Mouse (Mus musculus) hindbrain, postnatal 0 days (tissue): Measurements from ENCODE around the gene Spink8. TPM values are rescaled to one million over a fixed set of nuclear protein-coding genes. Genes with fewer than 3 reads are reported as not detected.
"Not testable (repeated sequence)": the region's sequence is repeated elsewhere in the genome, so short reads cannot be mapped to it uniquely, and the experiment has no call there.

ENCODE experiments used
- ATAC-seq: fragments of 200-750 bp; cut with Nextera tagmentation; 2 replicates; pipeline ENCODE4 v1.8.0; 2017; ENCODE audit warnings: mild to moderate bottlenecking, moderate TSS enrichment, moderate library complexity
- DNase-seq: peaks from one replicate; pipeline ENCODE4 v3.0.0-alpha.2; 2015; ENCODE audit warnings: low spot score
- H3K27ac ChIP-seq: fragments of 300-500 bp; sonication (generic); 2 replicates; pipeline ENCODE4 v1.5.1; 2014; ENCODE audit warnings: mild to moderate bottlenecking
- H3K27me3 ChIP-seq: fragments of 300-500 bp; sonication (generic); 2 replicates; pipeline ENCODE4 v1.6.1; 2014; ENCODE audit warnings: low read length, mixed read lengths; ENCODE audit not compliant: insufficient read depth
- H3K36me3 ChIP-seq: fragments of 300-500 bp; sonication (generic); 2 replicates; pipeline ENCODE4 v1.6.1; 2014; ENCODE audit warnings: low read length, mixed read lengths; ENCODE audit not compliant: insufficient read depth
- H3K4me1 ChIP-seq: fragments of 300-500 bp; sonication (generic); 2 replicates; pipeline ENCODE4 v1.6.1; 2014; ENCODE audit warnings: antibody characterized with exemption, low read length, mixed read lengths; ENCODE audit not compliant: insufficient read depth
- H3K4me2 ChIP-seq: fragments of 300-500 bp; sonication (generic); 2 replicates; pipeline ENCODE4 v1.6.1; 2014; ENCODE audit warnings: low read depth, mild to moderate bottlenecking, low read length, moderate library complexity, mixed read lengths
- H3K4me3 ChIP-seq: fragments of 300-500 bp; sonication (generic); 2 replicates; pipeline ENCODE4 v1.5.1; 2014; ENCODE audit warnings: low read length
- H3K9ac ChIP-seq: fragments of 300-500 bp; sonication (generic); replicated peaks from 2 replicates; pipeline ENCODE4 v1.6.1; 2014; ENCODE audit warnings: mild to moderate bottlenecking, low read length, moderate library complexity, mixed read lengths
- H3K9me3 ChIP-seq: fragments of 300-500 bp; sonication (generic); 2 replicates; pipeline ENCODE4 v1.6.1; 2016; ENCODE audit warnings: low read length, mixed read lengths
- CTCF ChIP-seq: IDR thresholded peaks from 2 replicates; pipeline ENCODE4 v1.5.1; 2016; ENCODE audit warnings: antibody characterized with exemption, control low read depth, low read depth
- WGBS: fragments of 180-500 bp; shearing (Covaris S2); extraction: QIAGEN DNeasy Blood & Tissue Kit; methylation state at CpG from one replicate; pipeline ENCODE4 v1.1.7; 2014; 5-methylcytosine and 5-hydroxymethylcytosine counted together
- polyA plus RNA-seq: library from polyadenylated mRNA; unstranded; fragments of >200 nt; fragmentation: Nextera tagmentation; extraction: Ambion mirVana; gene quantifications from 2 replicates; pipeline ENCODE4 v1.2.1, GENCODE M21; 2015
- total RNA-seq: library from RNA; depleted of rRNA; stranded (reverse); fragments of >200 nt; gene quantifications from 2 replicates; pipeline ENCODE4 v1.2.3, GENCODE M21; 2014; rRNA removed

Spink8 gene
- total RNA-seq = not detected in 2 replicates
- polyA plus RNA-seq = 0.24 TPM in 1 of 2 replicates, not detected in the other

- no peaks in the 10 kb centered on the region for H3K9me3 ChIP-seq
- H3K4me2 ChIP-seq = no peak within 1 kb of the TSS
- WGBS = 29% methylated on average over 1 of the region's 1 CpGs
- H3K36me3 ChIP-seq = no peaks in the 10 kb centered on the region
- DNase-seq (no peak), ATAC-seq (no peak)
- H3K27ac ChIP-seq = no peak within 1 kb of the TSS
- no peaks in the 10 kb centered on the region for H3K4me1 ChIP-seq
- H3K9ac ChIP-seq = no peak within 1 kb of the TSS
- H3K27me3 ChIP-seq = no peaks in the 10 kb centered on the region
- H3K4me3 ChIP-seq = no peak within 1 kb of the TSS
- TF ChIP-seq CTCF = no peak
Measured at GRCm38 (mm10) chr9:109811980-109812379, at the start of gene Spink8. Gene Spink8 (plus strand): TSS chr9:109812280.

DNA sequence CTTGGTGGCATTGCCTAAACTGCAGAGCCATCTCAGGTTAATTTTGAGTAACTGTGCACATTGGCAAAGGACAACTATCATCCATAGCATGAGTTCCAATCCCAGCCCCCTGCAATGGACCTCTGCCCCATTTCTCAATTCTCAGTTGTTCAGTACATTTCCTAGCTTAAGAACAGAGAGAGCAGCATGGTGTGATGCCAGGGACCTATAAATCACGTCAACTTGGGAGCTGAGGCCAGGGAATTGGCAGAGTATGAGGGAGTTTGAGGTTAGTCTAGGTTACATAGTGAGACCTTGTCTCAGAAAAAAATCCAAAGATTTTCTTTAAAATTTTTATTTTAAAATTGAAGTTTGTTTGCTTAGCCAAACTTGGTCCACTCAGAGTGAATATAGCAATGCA lies 45.2 kb upstream of the Spink8 start:
- not testable (repeated sequence) for H3K4me3 ChIP-seq, H3K36me3 ChIP-seq, DNase-seq, H3K9ac ChIP-seq, H3K9me3 ChIP-seq, H3K27me3 ChIP-seq, H3K4me1 ChIP-seq, ATAC-seq, H3K4me2 ChIP-seq, H3K27ac ChIP-seq
- 74% methylated on average over 1 of the region's 1 CpGs for WGBS

DNA sequence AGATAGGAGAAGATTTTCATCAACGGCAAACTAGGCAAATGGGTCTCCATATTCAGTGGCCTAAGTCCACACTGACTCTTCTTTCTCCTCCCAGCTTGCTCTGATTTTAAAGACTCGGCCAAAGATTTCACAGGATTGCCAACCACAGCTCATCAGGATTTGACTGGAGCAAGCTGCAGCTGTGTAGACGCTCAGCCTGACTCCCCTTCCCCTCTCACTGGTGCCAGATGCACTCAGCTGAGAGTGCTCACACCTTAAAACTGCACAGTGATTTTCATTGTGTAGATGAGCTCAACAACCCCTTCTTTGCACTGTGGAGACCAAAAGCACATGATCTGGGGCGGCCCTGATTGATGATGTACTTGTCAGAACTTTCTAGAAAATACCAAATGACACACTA lies 21.5 kb upstream of the Spink8 start, which contains the start of gene Fbxw27:
Gene Fbxw27, minus strand, starts transcription at position 101 of the 400 bp plus-strand sequence.
- 81% methylated on average over 4 of the region's 4 CpGs for WGBS

GRCm38 (mm10) chr9:109795221-109795620 lies 16.9 kb upstream of the Spink8 start:
- H3K4me2 ChIP-seq = no peak overlapping the region
- ATAC-seq (no peak), DNase-seq (no peak)
- H3K27ac ChIP-seq = no peak overlapping the region
- H3K9me3 ChIP-seq = no peaks in the 10 kb centered on the region
- no peak for TF ChIP-seq CTCF
- H3K4me3 ChIP-seq = no peak overlapping the region
- 62% methylated on average over 2 of the region's 2 CpGs for WGBS
- no peaks in the 10 kb centered on the region for H3K36me3 ChIP-seq
- H3K4me1 ChIP-seq = no peaks in the 10 kb centered on the region
- no peak overlapping the region for H3K9ac ChIP-seq
- H3K27me3 ChIP-seq = no peaks in the 10 kb centered on the region

More for the DNA sequence above, 21.5 kb upstream of the Spink8 start, which contains the start of gene Fbxw27:
- H3K27me3 ChIP-seq, H3K27ac ChIP-seq, H3K4me1 ChIP-seq, H3K4me3 ChIP-seq, H3K36me3 ChIP-seq, ATAC-seq, H3K9me3 ChIP-seq, H3K4me2 ChIP-seq, DNase-seq, H3K9ac ChIP-seq: not testable (repeated sequence)

DNA sequence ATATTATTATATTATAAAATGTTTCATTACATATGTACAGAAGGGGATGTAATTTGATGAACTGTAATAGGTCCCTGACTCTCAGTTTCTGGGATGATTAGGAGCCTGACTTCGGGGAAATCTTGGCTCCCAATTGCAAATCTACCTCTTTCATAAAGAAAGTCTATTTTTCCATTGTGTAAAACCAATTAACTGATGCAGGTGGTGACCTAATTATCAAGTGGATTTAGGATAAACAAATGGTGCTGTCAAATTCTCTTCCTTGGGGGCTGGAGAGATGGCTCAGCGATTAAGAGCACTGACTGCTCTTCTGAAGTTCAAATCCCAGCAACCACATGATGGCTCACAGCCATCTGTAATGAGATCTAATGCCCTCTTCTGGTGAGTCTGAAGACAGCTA lies 16.3 kb upstream of the Spink8 start:
- WGBS = 44% methylated on average over 2 of the region's 2 CpGs
- DNase-seq = no peak
- no peak overlapping the region for H3K4me2 ChIP-seq
- H3K4me3 ChIP-seq = no peak overlapping the region
- no peak overlapping the region for H3K27ac ChIP-seq
- TF ChIP-seq CTCF = no peak
- no peaks in the 10 kb centered on the region for H3K27me3 ChIP-seq
- no peaks in the 10 kb centered on the region for H3K36me3 ChIP-seq
- no peak overlapping the region for H3K9ac ChIP-seq
- no peaks in the 10 kb centered on the region for H3K4me1 ChIP-seq
- H3K9me3 ChIP-seq = no peaks in the 10 kb centered on the region
- no peak for ATAC-seq

GRCm38 (mm10) chr9:109798051-109798450 lies 14.0 kb upstream of the Spink8 start:
- DNase-seq = peak; percentile 21
- no peak overlapping the region for H3K27ac ChIP-seq
- H3K4me2 ChIP-seq = no peak overlapping the region
- no peaks in the 10 kb centered on the region for H3K27me3 ChIP-seq
- no peaks in the 10 kb centered on the region for H3K36me3 ChIP-seq
- H3K9me3 ChIP-seq = no peaks in the 10 kb centered on the region
- no peaks in the 10 kb centered on the region for H3K4me1 ChIP-seq
- no peak overlapping the region for H3K4me3 ChIP-seq
- no peak overlapping the region for H3K9ac ChIP-seq
- TF ChIP-seq CTCF = peak; percentile 64
- no peak for ATAC-seq
- 95% methylated on average over 1 of the region's 1 CpGs for WGBS

- WGBS = 77% methylated on average over 2 of the region's 2 CpGs
Measured at GRCm38 (mm10) chr9:109805596-109805995, 6.5 kb upstream of the Spink8 start.

More at GRCm38 (mm10) chr9:109805596-109805995, 6.5 kb upstream of the Spink8 start:
- not testable (repeated sequence) for H3K27ac ChIP-seq, H3K4me1 ChIP-seq, H3K4me3 ChIP-seq, H3K9me3 ChIP-seq, H3K36me3 ChIP-seq, DNase-seq, H3K4me2 ChIP-seq, ATAC-seq, H3K9ac ChIP-seq, H3K27me3 ChIP-seq
